11 mouse cellular contexts compared by ENCODE assay signal in the genomic region with DNA sequence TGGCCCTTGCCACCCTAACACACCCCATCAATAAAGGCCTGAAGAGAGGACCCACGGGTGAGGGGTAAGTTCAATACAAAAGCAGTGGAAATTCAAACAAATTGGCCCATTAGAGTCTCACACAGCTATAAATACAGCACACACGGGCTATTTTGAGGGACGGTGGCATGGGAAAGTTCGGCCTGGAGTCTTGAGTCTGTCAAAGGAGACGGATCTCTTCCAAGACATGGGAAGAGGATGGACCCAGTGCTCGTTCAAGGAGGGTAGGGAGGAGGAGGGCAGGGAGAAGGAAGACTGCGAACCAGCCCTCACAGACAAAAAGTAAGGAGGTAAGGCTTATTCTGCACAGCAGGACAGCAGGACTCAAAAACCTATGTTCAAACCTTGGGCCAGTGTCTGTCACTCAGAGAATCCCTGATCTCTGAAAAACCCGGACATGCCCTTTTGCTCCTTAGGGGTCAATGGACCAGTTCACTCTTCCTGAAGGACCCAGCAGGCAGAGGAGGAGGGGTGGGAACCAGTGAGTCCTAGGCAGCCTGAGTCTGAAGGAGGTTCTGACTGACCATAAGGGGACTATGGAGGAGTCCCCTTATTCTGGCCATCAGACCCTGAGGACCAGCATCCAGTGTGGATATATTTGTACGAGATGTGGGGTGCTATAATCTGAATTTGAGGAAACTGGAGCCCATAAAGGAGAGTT.
DNase-seq lines count a peak whose midpoint lies in the region; ATAC-seq and TF ChIP-seq lines count a peak whose summit lies in the region.
"Had no signal": no experiment of that assay in that cellular context is flagged by ENCODE, and none has a peak within 500 bp of the region (broad histone marks: within the 10 kb centered on the region; RNA-seq: fewer than 3 reads in every experiment).

No protein-coding gene starts in this region.

- H3K4me1 ChIP-seq in heart, embryonic 11.5 days (ENCODE audit: control insufficient read depth, insufficient read depth, low read length), result no peaks in the 10 kb centered on the region
- H3K4me1 ChIP-seq in lung, embryonic 15.5 days, result peaks cover 47% of the 10 kb centered on the region
- peaks cover 4% of the 10 kb centered on the region; the same call in 1 of the 2 replicates for H3K4me1 ChIP-seq in lung, adult 2 months (ENCODE audit: control insufficient read depth, insufficient read depth, low read length)
- H3K4me1 ChIP-seq in embryonic facial prominence, embryonic 14.5 days (ENCODE audit: control insufficient read depth, insufficient read depth, low read length), result peaks cover 32% of the 10 kb centered on the region
- H3K4me1 ChIP-seq in limb, embryonic 15.5 days, result peaks cover 40% of the 10 kb centered on the region

- H3K4me2 ChIP-seq in heart, embryonic 11.5 days, result no peak overlapping the region
- H3K4me2 ChIP-seq in lung, embryonic 15.5 days, result peak overlapping the region; percentile 2; the same call in 1 of the 2 replicates
- H3K4me2 ChIP-seq in embryonic facial prominence, embryonic 14.5 days (ENCODE audit: low read depth, low read length), result peak overlapping the region; percentile 30; the same call in 1 of the 2 replicates
- 0 out of 2 replicates have a peak overlapping the region, but pooled peaks have one; percentile 12 for H3K4me2 ChIP-seq in limb, embryonic 15.5 days

- no peaks in the 10 kb centered on the region for H3K36me3 ChIP-seq in heart, embryonic 11.5 days (ENCODE audit: control insufficient read depth, insufficient read depth, low read length)
- no peaks in the 10 kb centered on the region for H3K36me3 ChIP-seq in lung, embryonic 15.5 days
- H3K36me3 ChIP-seq in embryonic facial prominence, embryonic 14.5 days (ENCODE audit: control insufficient read depth, insufficient read depth, low read length), result no peaks in the 10 kb centered on the region
- H3K36me3 ChIP-seq in limb, embryonic 15.5 days, result no peaks in the 10 kb centered on the region

- H3K9me3 ChIP-seq in heart, embryonic 11.5 days (replicated peaks; ENCODE audit: control insufficient read depth, low read length), result no peaks in the 10 kb centered on the region
- H3K9me3 ChIP-seq in lung, embryonic 15.5 days, result no peaks in the 10 kb centered on the region
- no peaks in the 10 kb centered on the region for H3K9me3 ChIP-seq in embryonic facial prominence, embryonic 14.5 days (ENCODE audit: control insufficient read depth, low read length)
- no peaks in the 10 kb centered on the region for H3K9me3 ChIP-seq in limb, embryonic 15.5 days

- TF ChIP-seq CTCF in lung, adult 2 months (IDR thresholded peaks at IDR 0.05; ENCODE audit: insufficient read depth, low read length), result no peak

- H3K27ac ChIP-seq in heart, embryonic 11.5 days (ENCODE audit: low read depth, low read length), result peak overlapping the region; percentile 29; the same call in 1 of the 2 replicates
- H3K27ac ChIP-seq in lung, embryonic 15.5 days, result peak overlapping the region; percentile 86
- H3K27ac ChIP-seq in embryonic facial prominence, embryonic 14.5 days (replicated peaks; ENCODE audit: low read depth, low read length), result peak overlapping the region; percentile 82
- H3K27ac ChIP-seq in limb, embryonic 15.5 days, result peak overlapping the region; percentile 81
- H3K27ac ChIP-seq: left cerebral cortex, adult 2 months had no signal

- no peak overlapping the region for H3K4me3 ChIP-seq in heart, embryonic 11.5 days (ENCODE audit: low read depth, low read length)
- no peak overlapping the region for H3K4me3 ChIP-seq in lung, embryonic 15.5 days
- H3K4me3 ChIP-seq in lung, adult 2 months (replicated peaks; ENCODE audit: extremely low read depth, low read depth, low read length), result no peak overlapping the region
- H3K4me3 ChIP-seq in embryonic facial prominence, embryonic 14.5 days (ENCODE audit: low read depth, low read length), result no peak overlapping the region
- H3K4me3 ChIP-seq in limb, embryonic 15.5 days, result no peak overlapping the region
- H3K4me3 ChIP-seq: left cerebral cortex, adult 2 months had no signal

- DNase-seq in heart, adult 8-10 months (ENCODE audit: low spot score), result no peak
- no peak for DNase-seq in lung, adult 2 months
- DNase-seq in embryonic facial prominence, embryonic 14.5 days (ENCODE audit: low spot score), result no peak
- no peak for DNase-seq in urinary bladder, postnatal 36 days (ENCODE audit: low spot score in 2 of 2)
- no peak for DNase-seq in testis, postnatal 10 days (ENCODE audit: low spot score)
- DNase-seq: liver, postnatal 0 days; thymus, adult 18-20 months had no signal

- H3K27me3 ChIP-seq in heart, embryonic 11.5 days (ENCODE audit: control insufficient read depth, insufficient read depth, low read length), result no peaks in the 10 kb centered on the region
- H3K27me3 ChIP-seq in lung, embryonic 15.5 days, result no peaks in the 10 kb centered on the region
- H3K27me3 ChIP-seq in embryonic facial prominence, embryonic 14.5 days (replicated peaks; ENCODE audit: control insufficient read depth, insufficient read depth, low read length), result no peaks in the 10 kb centered on the region
- no peaks in the 10 kb centered on the region for H3K27me3 ChIP-seq in limb, embryonic 15.5 days

- no peak for TF ChIP-seq POLR2A in lung, adult 2 months (IDR thresholded peaks at IDR 0.05; ENCODE audit: borderline replicate concordance, extremely low read depth, low read depth, low read length)

- no peak overlapping the region for H3K9ac ChIP-seq in heart, embryonic 11.5 days (ENCODE audit: low read depth, low read length)
- no peak overlapping the region for H3K9ac ChIP-seq in lung, embryonic 15.5 days
- no peak overlapping the region for H3K9ac ChIP-seq in embryonic facial prominence, embryonic 14.5 days (ENCODE audit: low read depth, low read length)
- no peak overlapping the region for H3K9ac ChIP-seq in limb, embryonic 15.5 days
- H3K9ac ChIP-seq: liver, postnatal 0 days had no signal

- 55% methylated on average over 9 of the region's 9 CpGs for WGBS in heart, embryonic 11.5 days (ENCODE audit: insufficient replicate concordance)
- 42% methylated on average over 9 of the region's 9 CpGs for WGBS in lung, embryonic 15.5 days
- 72% methylated on average over 9 of the region's 9 CpGs for WGBS in lung, adult 2 months
- 41% methylated on average over 9 of the region's 9 CpGs for WGBS in embryonic facial prominence, embryonic 14.5 days
- 32% methylated on average over 9 of the region's 9 CpGs for WGBS in limb, embryonic 15.5 days

- no peak for ATAC-seq in heart, embryonic 11.5 days (replicated peaks; ENCODE audit: insufficient number of reproducible peaks, low FRiP score, low TSS enrichment)
- peak; percentile 3; the same call in 1 of the 2 replicates for ATAC-seq in lung, embryonic 15.5 days (ENCODE audit: borderline replicate concordance, extremely low read depth, low FRiP score, low TSS enrichment)
- 0 out of 2 replicates have a peak, but pooled peaks have one; percentile 30 for ATAC-seq in embryonic facial prominence, embryonic 14.5 days (ENCODE audit: low read depth)
- ATAC-seq in limb, embryonic 15.5 days (ENCODE audit: insufficient number of reproducible peaks, low FRiP score, low TSS enrichment, low read depth), result no peak

Comparison
In these comparisons a context has a peak if more than half of its experiments do, and no peak if none do; other contexts are left out.
1. ATAC-seq: peak in lung, embryonic 15.5 days (single experiment) and embryonic facial prominence, embryonic 14.5 days (single experiment); none in heart, embryonic 11.5 days (single experiment) and limb, embryonic 15.5 days (single experiment).
2. H3K27ac ChIP-seq: peak in every context shown above with its lines; median percentile 86 in lung, embryonic 15.5 days; 82 in embryonic facial prominence, embryonic 14.5 days; 81 in limb, embryonic 15.5 days; 29 in heart, embryonic 11.5 days.